Mouse (Mus musculus) limb, embryonic 11.5 days (tissue): ENCODE results near the gene Erbin. TPM values are rescaled to one million over a fixed set of nuclear protein-coding genes. Genes with fewer than 3 reads are reported as not detected.

Experiments
- ATAC-seq: fragments of 200-750 bp; cut with Nextera tagmentation; 2 replicates; pipeline ENCODE4 v1.8.0; 2017; ENCODE audit warnings: low read depth; ENCODE audit not compliant: insufficient number of reproducible peaks, low FRiP score, low TSS enrichment
- DNase-seq: peaks from one replicate; pipeline ENCODE4 v3.0.0-alpha.2; 2015; ENCODE audit warnings: low spot score
- H3K27ac ChIP-seq: fragments of 300-500 bp; sonication (generic); replicated peaks from 2 replicates; pipeline ENCODE4 v1.5.1; 2014; ENCODE audit warnings: low read depth, mild to moderate bottlenecking, low read length
- H3K27me3 ChIP-seq: fragments of 300-500 bp; sonication (generic); 2 replicates; pipeline ENCODE4 v1.6.1; 2014; ENCODE audit warnings: mild to moderate bottlenecking, low read length, mixed read lengths; ENCODE audit not compliant: control insufficient read depth, insufficient read depth
- H3K36me3 ChIP-seq: fragments of 300-500 bp; sonication (generic); 2 replicates; pipeline ENCODE4 v1.6.1; 2014; ENCODE audit warnings: mild to moderate bottlenecking, low read length, moderate library complexity, mixed read lengths; ENCODE audit not compliant: control insufficient read depth, insufficient read depth
- H3K4me1 ChIP-seq: fragments of 300-500 bp; sonication (generic); 2 replicates; pipeline ENCODE4 v1.6.1; 2014; ENCODE audit warnings: low read length, mixed read lengths; ENCODE audit not compliant: control insufficient read depth, insufficient read depth
- H3K4me2 ChIP-seq: fragments of 300-500 bp; sonication (generic); 2 replicates; pipeline ENCODE4 v1.6.1; 2014; ENCODE audit warnings: low read depth, mild to moderate bottlenecking, moderate library complexity; ENCODE audit not compliant: severe bottlenecking
- H3K4me3 ChIP-seq: fragments of 300-500 bp; sonication (generic); 2 replicates; pipeline ENCODE4 v1.5.1; 2014; ENCODE audit warnings: low read depth, low read length
- H3K9ac ChIP-seq: fragments of 300-500 bp; sonication (generic); 2 replicates; pipeline ENCODE4 v1.6.1; 2014; ENCODE audit warnings: mild to moderate bottlenecking, low read length
- H3K9me3 ChIP-seq: fragments of 300-500 bp; sonication (generic); 2 replicates; pipeline ENCODE4 v1.6.1; 2016; ENCODE audit warnings: low read length; ENCODE audit not compliant: control insufficient read depth
- WGBS: fragments of 180-500 bp; shearing (Covaris S2); extraction: QIAGEN DNeasy Blood & Tissue Kit; methylation state at CpG from one replicate; pipeline ENCODE4 v1.1.7; 2014; 5-methylcytosine and 5-hydroxymethylcytosine counted together
- polyA plus RNA-seq: library from polyadenylated mRNA; unstranded; fragments of >200 nt; fragmentation: Nextera tagmentation; extraction: Ambion mirVana; gene quantifications from 2 replicates; pipeline ENCODE4 v1.2.1, GENCODE M21; 2014

Gene Erbin
- 29.6 and 30.5 TPM in 2 replicates for polyA plus RNA-seq

DNA sequence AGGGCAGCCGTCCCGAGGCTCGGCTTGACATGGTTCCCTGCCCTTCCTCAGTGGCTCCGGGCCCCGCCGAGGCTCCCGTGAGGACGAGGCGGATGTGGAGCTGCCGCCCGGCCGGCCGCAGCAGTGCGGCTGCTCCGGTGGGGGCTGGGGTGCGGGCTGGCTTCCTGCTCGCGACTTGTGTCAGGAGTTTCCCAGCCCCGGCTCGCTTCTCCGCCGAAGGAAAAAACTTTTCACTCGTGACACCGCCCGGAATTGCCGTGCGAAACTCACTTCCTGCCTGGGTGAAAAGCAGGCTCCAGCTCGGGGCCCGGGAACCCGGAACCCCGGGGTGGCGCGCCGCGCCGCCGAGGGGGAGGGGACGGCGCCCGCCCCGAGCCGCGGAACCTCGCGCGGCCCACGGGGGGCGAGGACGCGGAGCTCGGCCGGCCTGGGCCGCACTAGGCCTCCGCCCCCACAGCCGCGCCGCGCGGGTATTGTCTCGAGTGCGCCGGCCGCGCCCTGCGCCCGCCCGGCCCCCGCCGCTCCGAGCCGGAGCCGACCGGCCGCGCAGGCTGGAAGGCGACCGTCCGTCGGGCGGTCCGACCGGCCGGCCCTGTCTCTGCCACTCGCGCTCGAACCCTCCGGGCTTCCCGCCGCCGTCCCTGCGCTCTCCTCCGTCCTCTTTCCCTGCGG lies at the start of gene Erbin:
Gene Erbin, minus strand, starts transcription at position 254 of the 672 bp plus-strand sequence.
- Histone ChIP-seq H3K4me3 (peak within 1 kb of the TSS; percentile 90), H3K27me3 (no peaks in the 10 kb centered on the region), H3K36me3 (no peaks in the 10 kb centered on the region), H3K9me3 (no peaks in the 10 kb centered on the region), H3K27ac (peak within 1 kb of the TSS; percentile 100), H3K4me1 (no peaks in the 10 kb centered on the region), H3K9ac (peak within 1 kb of the TSS; percentile 99), H3K4me2 (peak within 1 kb of the TSS; percentile 84)
- ATAC-seq (peak; percentile 64), DNase-seq (peak; percentile 82)
- under 1% methylated on average over 87 of the region's 93 CpGs for WGBS

DNA sequence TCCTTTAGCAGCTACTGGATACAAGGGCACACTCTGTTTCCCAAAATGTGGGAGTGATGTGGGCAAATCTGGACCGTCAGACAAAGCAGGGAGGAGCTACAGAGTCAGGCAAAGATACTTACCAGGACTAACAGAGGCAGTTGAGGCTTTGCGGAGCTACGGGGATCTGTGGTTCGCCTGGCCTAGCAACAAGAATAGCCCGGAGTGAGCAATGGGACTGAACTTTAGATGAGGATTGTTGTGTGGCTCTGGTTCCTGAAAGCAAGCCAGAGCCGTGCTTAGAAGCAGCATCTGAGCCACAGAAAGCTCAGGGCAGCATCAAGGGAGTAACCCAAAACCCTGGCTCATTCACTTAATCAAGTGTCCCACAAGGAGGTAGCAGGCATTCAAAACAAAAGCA lies 49.6 kb upstream of the Erbin start:
- 78% methylated on average over 6 of the region's 6 CpGs for WGBS

DNA sequence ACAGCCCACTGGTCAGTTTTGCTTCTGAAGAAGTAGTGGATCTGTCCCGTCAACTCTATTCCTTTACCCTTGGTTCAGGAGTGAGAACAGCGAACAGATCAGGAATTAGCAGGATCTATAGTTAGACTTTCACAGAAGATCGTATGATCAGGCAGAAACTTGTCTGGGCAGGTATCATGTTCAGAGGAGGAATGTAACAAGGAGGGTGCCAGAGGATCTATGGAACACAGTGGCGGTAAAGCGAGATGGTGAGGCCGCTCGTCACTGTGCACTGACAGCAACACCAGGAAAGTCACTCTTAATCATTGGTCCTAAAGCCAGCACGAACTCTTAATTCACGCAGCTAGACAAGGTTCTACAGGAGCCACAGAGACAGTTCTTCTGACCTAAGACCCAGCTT lies 47.7 kb upstream of the Erbin start:
- 79% methylated on average over 9 of the region's 9 CpGs for WGBS
- Histone ChIP-seq H3K4me1 (no peaks in the 10 kb centered on the region), H3K4me3 (no peak overlapping the region), H3K27me3 (no peaks in the 10 kb centered on the region), H3K4me2 (no peak overlapping the region), H3K36me3 (no peaks in the 10 kb centered on the region), H3K9ac (no peak overlapping the region), H3K27ac (no peak overlapping the region), H3K9me3 (no peaks in the 10 kb centered on the region)
- DNase-seq (no peak), ATAC-seq (no peak)

More for the DNA sequence above, 49.6 kb upstream of the Erbin start:
- Histone ChIP-seq H3K9me3 (no peaks in the 10 kb centered on the region), H3K36me3 (no peaks in the 10 kb centered on the region), H3K4me1 (no peaks in the 10 kb centered on the region), H3K4me3 (no peak overlapping the region), H3K27me3 (no peaks in the 10 kb centered on the region), H3K27ac (no peak overlapping the region), H3K9ac (no peak overlapping the region), H3K4me2 (no peak overlapping the region)
- no peak for ATAC-seq
- no peak for DNase-seq

DNA sequence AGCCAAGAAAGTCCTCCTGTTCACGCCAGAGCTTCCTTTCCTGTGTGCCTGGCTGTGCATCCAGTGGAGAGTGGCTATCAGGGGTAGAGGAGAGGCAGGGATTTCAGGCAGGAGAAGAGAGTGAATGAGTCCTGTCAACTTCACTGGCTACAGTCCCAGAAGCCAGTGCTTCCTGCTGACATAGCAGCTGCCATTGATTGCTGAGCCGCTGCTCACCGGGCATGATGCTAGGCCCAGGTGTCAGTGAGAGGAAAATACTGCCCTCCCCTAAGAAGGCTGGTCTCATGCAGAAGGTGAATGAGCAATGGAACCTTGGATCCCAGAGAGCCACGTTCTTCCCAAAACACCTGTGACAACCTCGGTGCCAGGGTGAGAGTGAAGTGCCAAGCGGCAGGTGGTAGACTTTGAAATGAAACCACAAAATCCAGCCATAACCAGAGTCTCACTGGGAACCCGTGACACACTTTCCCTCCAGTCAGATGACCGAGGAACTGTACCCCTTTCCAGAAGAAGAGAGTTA lies 46.4 kb upstream of the Erbin start:
- Histone ChIP-seq H3K4me2 (no peak overlapping the region), H3K9me3 (no peaks in the 10 kb centered on the region), H3K4me1 (no peaks in the 10 kb centered on the region), H3K36me3 (no peaks in the 10 kb centered on the region), H3K4me3 (no peak overlapping the region), H3K27ac (no peak overlapping the region), H3K9ac (no peak overlapping the region), H3K27me3 (no peaks in the 10 kb centered on the region)
- 82% methylated on average over 8 of the region's 8 CpGs for WGBS
- ATAC-seq (no peak), DNase-seq (no peak)

DNA sequence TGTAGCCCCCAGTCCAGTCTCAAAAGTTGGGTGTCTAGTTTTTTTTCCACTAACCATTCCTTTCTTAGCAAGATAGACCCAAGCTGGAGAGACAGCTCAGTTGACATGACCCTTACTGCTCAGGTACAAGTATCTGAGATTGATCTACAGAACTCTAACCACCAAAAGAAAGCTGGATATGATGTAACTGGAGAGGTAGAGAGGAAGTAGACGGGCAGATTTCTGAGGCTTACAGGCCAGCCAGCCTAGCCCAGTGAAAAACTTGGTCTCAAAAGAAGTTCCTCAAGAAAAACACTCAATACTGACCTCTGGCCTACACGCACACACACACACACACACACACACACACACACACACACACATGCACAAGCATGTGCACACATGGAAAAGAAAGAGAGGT lies 44.9 kb upstream of the Erbin start:
- H3K9ac ChIP-seq = no peak overlapping the region
- H3K4me2 ChIP-seq = no peak overlapping the region
- DNase-seq (no peak), ATAC-seq (no peak)
- WGBS = 81% methylated on average over 2 of the region's 2 CpGs
- H3K4me1 ChIP-seq = no peaks in the 10 kb centered on the region
- H3K9me3 ChIP-seq = no peaks in the 10 kb centered on the region
- H3K27ac ChIP-seq = no peak overlapping the region
- H3K27me3 ChIP-seq = no peaks in the 10 kb centered on the region
- no peaks in the 10 kb centered on the region for H3K36me3 ChIP-seq
- H3K4me3 ChIP-seq = no peak overlapping the region

DNA sequence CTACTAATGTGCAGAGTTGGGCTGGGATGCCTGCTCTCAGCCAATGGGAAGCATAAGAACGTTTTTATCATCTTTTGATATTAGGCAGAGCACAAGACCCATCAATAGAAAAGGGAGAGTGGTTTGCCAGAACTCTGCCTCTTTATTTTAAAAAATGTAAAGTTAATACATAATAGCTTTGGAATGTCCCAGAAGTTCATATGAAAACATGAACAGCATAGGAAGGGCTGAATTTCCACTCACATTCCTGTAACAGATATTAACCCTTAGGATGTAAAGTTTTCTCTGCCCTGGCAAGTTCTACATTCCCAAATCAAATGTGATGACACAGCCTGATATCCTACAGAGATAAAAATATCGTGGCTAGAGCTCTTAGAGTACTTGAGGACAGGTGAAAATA lies 42.8 kb upstream of the Erbin start:
- H3K4me3 ChIP-seq = no peak overlapping the region
- no peaks in the 10 kb centered on the region for H3K9me3 ChIP-seq
- H3K27ac ChIP-seq = no peak overlapping the region
- peaks cover 8% of the 10 kb centered on the region for H3K4me1 ChIP-seq
- ATAC-seq (no peak), DNase-seq (no peak)
- H3K36me3 ChIP-seq = no peaks in the 10 kb centered on the region
- 76% methylated on average over 2 of the region's 2 CpGs for WGBS
- no peaks in the 10 kb centered on the region for H3K27me3 ChIP-seq
- H3K9ac ChIP-seq = no peak overlapping the region
- H3K4me2 ChIP-seq = no peak overlapping the region

DNA sequence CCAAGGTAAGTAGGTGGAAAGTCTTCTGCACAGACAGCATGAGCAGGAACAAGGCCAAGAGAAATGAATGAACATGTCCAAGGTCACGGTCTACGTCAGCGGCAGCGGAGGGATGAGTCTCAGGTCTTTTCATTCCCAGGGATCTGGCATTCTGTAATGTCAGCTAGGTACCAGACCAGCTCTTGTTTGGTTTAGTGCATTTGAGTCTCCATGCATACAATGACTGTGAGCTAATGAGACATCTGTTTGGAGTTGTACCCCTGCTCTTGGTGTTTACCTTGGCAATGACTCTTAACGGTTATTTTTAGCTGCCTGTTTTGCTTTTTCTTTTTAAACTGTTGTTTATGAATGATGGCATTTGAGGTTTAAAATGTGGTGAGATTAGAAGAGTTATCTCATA lies 39.5 kb upstream of the Erbin start:
- H3K4me3 ChIP-seq = no peak overlapping the region
- H3K9ac ChIP-seq = no peak overlapping the region
- H3K4me2 ChIP-seq = no peak overlapping the region
- ATAC-seq = no peak
- no peaks in the 10 kb centered on the region for H3K27me3 ChIP-seq
- 0 out of 2 replicates have a peak overlapping the region, but pooled peaks have one; percentile 39 for H3K27ac ChIP-seq
- WGBS = 69% methylated on average over 5 of the region's 5 CpGs
- no peaks in the 10 kb centered on the region for H3K9me3 ChIP-seq
- peaks cover 13% of the 10 kb centered on the region for H3K4me1 ChIP-seq
- peak; percentile 32 for DNase-seq
- H3K36me3 ChIP-seq = no peaks in the 10 kb centered on the region

DNA sequence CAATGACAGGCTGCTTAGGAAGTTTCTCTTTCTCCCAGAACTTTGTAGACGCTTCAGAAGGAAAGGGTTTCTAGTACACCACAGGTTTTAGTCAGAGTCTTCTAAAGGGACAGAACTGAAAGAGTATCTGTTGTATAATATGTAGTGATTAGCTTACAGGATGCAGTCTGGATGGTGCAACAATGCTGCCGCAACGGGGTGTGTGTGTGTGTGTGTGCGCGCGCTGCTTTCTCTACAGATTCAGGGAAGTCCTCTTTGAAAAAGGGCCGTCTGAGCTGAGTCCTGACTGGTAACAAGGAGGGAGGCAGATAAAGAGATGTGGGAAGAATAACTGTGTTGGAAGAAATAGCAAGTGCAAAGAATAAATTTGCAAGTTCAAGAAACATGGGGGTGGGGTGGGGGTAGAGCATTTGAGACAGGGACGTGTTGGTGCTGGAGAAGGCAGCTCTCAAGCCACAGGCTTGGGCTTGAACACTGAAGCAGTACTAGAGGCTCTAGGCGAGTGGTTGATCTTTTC lies 38.4 kb upstream of the Erbin start:
- DNase-seq (no peak), ATAC-seq (no peak)
- Histone ChIP-seq H3K4me2 (no peak overlapping the region), H3K27me3 (no peaks in the 10 kb centered on the region), H3K9ac (no peak overlapping the region), H3K36me3 (no peaks in the 10 kb centered on the region), H3K27ac (no peak overlapping the region), H3K4me3 (no peak overlapping the region), H3K4me1 (peaks cover 13% of the 10 kb centered on the region), H3K9me3 (no peaks in the 10 kb centered on the region)
- 86% methylated on average over 9 of the region's 9 CpGs for WGBS
